Mouse (Mus musculus): Measurements from ENCODE around the gene Golph3.

GRCm38 (mm10) chr15:12358384-12358783 is 37.1 kb downstream of the Golph3 start:
- TF ChIP-seq CTCF (IDR thresholded peaks at IDR 0.05; ENCODE audit: borderline replicate concordance, extremely low read depth, insufficient read depth, insufficient read length) (no peak), POLR2A (IDR thresholded peaks at IDR 0.05; ENCODE audit: borderline replicate concordance, extremely low read depth, insufficient read depth, insufficient read length, poor library complexity, severe bottlenecking) (no peak)

All from brain, embryonic 14.5 days (tissue).